Mouse (Mus musculus) mesoderm, embryonic 11.5 days (tissue): Measurements from ENCODE around the gene Gucy2e.
A peak's percentile ranks its signal among the peaks of the same experiment; 100 is the strongest.

Source experiments
- DNase-seq: peaks from one replicate; pipeline ENCODE4 v3.0.0-alpha.2; 2012; ENCODE audit warnings: low read depth, low spot score

The Gucy2e gene

GRCm38 (mm10) chr11:69174722-69175121 lies 62.1 kb downstream of the Gucy2e start:
- DNase-seq = no peak

- DNase-seq = no peak
These were observed 64.2 kb downstream of the Gucy2e start for GRCm38 (mm10) chr11:69172606-69173005.

GRCm38 (mm10) chr11:69171626-69172025 lies 65.2 kb downstream of the Gucy2e start:
- DNase-seq = peak; percentile 59

- DNase-seq = no peak
These were observed 67.5 kb downstream of the Gucy2e start for GRCm38 (mm10) chr11:69169313-69169712.
